Mouse (Mus musculus) frontal cortex, adult 2 months (tissue): Measurements from ENCODE around the gene Hax1. TPM values are rescaled to one million over a fixed set of nuclear protein-coding genes. Genes with fewer than 3 reads are reported as not detected.
A peak's percentile ranks its signal among the peaks of the same experiment; 100 is the strongest.

Source experiments
- DNase-seq, 2 experiments: peaks; one replicate each; pipeline ENCODE4 v3.0.0; 2022; ENCODE audit warnings: low spot score in 1 of 2; ENCODE audit errors: extremely low spot score in 1 of 2
- polyA plus RNA-seq: library from polyadenylated mRNA; depleted of rRNA; stranded (reverse); fragments of >200 nt; gene quantifications from 2 replicates; pipeline ENCODE4 v1.2.3, GENCODE M21; 2012; rRNA removed

Gene Hax1
- 88.0 and 96.1 TPM in 2 replicates for polyA plus RNA-seq

DNA sequence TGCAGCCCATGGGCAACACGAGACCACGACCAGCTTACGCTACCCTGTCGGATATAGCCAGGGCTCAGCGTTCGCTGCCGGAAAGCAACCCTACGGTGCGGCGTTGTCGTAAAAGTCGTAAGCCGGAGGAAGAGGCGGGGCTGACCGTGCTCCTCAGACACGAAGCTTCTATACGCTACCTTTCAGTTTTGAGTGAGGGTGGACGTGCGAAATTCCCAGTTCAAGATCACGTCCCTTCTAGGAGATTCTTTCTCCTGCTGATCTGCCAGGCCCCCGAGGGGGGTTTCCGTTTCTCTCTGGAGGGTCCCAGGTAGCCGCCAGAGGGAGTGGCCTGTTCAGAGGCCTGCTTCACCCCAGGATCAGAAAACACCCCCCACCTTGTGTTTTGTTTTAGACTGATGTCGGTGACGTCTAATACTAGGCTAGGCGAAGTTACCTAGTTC lies at the start of gene Hax1:
Hax1 (minus strand) TSS at position 169 of the 443 bp plus-strand sequence.
- DNase-seq = peak; percentile 90 to 97

DNA sequence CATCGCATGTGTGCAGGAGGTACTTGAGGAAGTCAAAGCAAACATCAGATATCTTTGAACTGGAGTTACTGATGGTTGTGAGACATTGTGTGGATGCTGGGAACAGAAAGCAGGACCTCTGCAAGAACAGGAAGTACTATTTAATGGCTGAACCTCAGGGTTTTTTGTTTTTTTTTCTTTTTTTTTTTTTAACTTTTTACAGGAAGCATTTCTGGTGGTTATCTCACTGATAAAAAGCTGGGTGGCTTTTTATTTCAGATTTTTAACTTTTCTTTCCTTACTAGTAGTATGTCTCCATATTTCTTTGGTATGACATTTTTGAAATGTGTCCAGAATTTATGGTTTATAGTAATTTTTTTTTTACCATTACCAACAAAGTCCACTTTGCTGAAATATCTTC lies 37.7 kb upstream of the Hax1 start:
- no peak for DNase-seq

DNA sequence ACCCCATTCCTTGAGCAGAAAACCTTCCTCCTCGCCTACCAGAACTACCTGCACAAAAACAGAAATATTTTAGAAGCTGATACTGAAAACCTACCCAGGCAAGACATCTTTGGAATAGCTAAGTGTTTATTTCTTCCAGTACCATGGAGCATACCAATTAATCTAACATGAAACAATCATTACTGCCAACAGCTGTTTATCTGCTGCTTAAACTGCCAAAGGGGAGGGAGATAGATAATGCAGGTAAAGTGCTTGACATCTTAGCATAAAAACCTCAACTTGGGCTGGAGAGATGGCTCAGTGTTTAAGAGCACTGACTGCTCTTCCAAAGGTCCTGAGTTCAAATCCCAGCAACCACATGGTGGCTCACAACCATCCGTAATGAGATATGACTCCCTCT lies 36.1 kb upstream of the Hax1 start:
- no peak for DNase-seq

DNA sequence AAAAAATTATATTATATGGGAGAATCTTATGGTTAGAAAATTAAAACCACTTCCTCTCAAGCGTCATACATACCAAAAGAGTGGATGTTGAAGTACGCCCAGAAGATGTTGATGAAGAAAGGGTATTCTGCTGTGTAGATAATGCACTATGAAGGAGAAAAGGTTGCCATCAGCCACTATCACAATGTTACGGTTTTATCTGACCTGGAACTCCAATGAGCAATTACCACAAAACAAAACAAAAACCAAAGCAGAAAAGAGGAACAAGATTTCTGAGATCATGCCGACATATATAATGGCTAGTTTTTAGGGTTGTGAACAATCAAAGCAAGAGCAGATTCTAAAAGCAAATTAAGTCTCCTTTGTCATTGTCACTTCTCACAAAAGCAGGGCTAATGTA lies 18.0 kb upstream of the Hax1 start:
- DNase-seq = no peak

DNA sequence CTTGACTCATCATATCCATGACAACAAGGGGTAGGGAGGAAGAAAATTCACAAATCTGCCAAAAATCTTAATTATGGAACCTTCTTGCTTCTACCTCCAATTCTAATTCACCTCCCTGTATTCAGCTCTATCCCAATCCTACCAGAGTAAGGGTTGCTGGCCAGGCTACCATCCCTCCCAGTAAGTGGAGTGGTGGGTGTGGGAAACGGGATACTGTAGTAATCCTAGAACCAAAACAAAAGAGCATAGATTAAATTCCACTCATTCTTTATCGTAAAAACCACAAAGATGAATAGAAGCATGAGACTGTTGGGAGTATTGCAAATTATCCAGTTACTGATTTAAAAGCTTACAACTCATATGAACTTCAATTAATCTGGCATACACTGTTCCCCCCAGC lies 11.7 kb upstream of the Hax1 start:
- DNase-seq = no peak

DNA sequence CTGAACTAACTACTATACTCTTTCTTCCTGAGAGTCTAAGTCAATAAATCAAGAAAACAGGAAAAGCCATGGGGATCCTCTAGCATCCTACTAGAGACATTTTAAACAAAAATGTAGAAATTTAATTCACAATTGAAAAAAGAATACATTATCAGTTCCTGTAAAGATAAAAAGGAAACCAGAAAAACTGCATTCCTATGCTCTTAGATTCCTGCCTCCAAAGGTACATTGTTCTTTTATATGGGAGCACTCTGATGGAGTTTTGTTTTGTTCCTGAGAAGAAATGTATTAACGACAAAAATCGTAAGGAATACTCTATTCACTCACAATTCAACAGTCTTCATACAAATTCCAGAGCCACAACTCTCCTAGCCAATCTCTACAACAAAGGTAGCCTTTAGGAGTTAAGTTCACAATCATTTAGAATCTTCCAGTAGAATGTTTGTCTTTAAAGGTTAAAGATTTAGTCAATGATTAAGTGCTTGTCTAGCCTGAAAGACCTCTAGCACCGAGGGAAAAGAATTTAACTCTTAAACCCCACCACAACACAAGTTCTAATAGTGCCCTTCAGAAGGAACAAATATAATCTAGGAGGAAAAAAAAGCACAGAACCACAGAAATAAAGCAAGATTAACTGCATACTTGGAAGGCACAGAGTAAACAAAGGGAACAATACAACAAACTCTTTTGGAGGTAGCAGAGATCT lies 5.7 kb upstream of the Hax1 start:
- DNase-seq = no peak

DNA sequence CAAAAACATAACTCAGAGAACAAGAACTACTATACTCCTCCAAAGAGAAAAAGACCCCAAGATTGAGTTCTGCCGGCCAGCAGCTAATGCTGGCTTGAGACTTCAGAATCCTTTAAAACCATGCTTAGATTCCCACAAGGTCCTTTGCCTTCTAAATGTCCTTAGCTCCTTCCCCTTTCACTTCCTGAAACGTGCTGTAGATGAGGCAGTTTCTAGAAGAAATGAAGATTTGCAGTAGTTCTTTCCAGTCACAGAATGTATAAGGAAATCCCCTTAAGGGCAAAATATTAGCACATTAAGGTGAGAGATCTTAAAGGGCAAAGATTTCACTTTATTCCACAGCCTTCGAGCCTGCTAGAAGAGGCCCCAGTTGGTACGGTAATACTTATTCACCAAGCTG lies 1.2 kb upstream of the Hax1 start:
- DNase-seq = no peak

DNA sequence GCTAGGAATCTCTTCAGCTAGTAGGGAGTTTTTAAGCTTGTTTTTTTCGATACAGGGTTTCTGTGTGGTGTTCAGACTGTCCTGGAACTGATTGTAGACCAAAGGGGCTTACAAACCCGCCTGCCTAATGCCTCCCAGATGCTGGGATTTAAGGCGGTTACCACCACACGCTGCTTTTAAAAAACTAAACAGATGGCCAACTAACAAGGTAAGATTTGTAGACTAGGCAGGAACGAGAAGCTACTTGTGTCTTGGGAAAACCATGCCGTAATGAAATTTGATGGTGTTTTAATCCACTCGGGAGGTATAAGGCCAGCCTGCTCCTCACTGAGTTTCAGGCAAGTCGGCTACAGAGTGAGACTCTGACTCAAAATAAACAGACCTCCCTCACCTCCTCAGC lies 510 bp upstream of the Hax1 start:
- DNase-seq = peak in 1 of 2 experiments; percentile 15

DNA sequence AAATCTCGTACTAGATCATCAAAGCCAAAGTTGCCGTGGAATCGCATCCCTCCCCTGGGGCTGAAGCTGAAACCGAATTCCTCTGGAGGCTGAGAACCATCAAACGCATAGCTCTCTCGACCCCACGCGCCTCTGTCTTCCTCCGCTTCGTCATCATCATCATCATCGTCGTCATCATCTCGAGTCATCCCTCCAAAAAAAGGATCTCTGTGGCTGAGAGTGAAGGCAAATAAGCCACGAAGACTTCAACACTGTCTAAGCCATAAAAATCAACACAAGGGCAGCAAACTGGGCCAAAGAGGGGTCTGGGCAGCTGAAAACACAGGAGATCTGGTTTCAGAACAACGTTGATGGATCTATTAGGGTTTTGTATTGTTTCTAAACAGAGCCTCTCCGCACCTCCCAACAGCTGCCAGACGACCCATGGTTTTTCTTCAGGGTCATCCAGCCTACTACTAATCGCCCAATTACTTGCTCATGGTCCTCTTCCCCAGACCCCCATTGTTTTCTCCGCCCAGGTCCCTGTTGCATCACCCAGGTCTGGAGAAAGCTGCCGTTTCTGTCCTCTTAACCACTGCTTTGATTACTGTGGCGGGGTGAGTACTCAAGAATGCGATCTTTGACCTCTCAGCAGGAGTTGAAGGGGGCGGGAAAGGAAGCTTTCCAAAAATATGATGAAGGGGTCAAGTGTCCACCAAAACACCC lies 637 bp downstream of the Hax1 start:
- peak; percentile 15 to 65 for DNase-seq

DNA sequence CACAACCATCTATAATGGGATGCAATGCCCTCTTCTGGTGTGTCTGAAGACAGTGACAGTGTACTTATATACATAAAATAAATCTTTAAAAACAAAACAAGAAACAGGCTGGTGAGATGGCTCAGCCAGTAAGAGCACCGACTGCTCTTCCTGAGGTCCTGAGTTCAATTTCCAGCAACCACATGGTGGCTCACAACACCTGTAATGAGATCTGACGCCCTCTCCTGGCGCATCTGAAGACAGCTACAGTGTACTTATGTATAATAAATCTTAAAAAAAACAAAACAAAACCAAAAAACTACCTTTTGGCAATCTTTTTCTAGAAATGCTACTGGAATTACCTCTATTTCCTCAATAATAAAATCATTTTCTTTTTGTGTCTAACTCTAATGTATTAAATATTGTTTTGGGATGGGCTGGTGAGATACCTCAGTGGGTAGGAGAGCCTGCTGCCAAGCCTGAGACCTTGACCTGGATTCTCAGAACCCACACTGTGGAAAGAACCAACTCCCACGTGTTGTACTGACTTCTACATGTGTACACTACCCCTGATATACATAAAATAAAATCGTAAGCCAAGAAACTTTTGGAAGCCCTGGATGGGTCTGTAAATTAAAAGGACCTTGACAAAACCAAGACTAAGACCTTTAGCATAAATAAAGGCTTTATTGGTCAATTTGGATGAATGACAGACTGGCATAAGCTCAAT lies 3.6 kb downstream of the Hax1 start:
- DNase-seq = no peak

DNA sequence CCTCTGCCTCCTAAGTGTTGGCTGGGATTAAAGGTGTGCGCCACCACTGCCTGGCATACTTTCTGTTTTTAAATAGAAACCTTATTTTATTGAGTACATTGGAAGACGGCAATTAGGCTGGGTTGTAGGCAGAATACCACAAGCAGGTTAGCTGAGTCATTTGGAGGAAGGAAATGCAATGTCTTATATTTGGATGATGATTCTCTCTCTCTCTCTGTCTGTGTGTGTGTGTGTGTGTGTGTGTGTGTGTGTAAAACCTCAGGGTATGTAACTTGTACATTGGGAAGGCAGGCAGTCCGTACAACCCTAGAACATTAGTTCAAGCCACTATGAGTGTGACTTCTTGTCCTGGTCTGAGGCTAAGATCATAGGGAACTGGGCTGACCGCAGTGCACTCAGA lies 10.8 kb downstream of the Hax1 start:
- DNase-seq = no peak

DNA sequence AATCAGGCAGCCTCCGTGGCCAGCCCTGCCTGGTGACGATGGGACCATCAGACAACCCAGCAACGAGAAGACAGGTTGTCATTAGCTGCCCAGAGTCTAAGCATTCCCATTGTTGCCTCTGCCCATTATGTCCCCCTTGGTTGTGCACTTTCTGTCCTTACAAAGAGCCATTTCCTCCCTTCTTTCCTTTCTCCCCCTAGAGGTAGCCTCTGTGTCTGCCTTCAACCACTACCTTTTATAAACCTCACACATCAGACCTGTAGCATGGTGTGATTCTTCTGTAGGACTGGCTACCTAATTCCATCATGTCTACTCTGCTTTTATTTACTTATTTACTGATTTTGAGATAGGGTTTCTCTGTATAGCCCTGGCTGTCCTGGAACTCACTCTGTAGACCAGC lies 11.4 kb downstream of the Hax1 start:
- no peak for DNase-seq

DNA sequence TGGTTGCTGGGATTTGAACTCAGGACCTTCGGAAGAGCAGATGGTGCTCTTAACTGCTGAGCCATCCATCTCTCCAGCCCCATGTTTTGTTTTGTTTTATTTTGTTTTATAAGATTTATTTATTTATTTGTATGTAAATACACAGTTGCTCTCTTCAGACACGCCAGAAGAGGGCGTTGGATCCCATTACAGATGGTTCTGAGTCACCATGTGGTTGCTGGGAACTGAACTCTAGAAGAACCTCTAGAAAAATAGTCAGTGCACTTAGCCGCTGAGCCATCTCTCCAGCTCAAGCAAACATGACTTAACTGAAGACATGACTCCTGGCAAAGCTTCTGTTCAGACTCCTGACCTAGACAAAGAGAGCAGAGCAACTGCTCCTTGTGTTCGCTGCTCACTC lies 16.2 kb downstream of the Hax1 start:
- DNase-seq = no peak

DNA sequence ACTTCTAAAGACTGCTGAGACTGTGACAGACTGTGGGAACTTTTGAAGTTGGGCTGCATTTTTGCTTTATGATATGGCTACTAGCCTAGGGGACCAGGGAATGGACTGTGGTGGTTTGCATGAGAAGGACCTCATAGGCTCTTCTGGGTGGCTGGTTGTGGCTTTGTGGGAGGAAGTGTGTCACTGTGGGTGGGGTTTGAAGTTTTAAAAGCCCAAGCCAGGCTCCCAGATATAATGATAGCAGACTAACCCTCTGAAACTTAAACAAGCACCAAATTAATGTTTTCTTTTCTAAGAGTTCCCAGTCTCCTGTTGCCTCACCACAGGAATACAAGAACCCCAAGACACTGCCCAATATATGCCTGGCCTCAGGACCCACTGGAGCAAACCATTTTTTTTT lies 21.7 kb downstream of the Hax1 start:
- DNase-seq = no peak

DNA sequence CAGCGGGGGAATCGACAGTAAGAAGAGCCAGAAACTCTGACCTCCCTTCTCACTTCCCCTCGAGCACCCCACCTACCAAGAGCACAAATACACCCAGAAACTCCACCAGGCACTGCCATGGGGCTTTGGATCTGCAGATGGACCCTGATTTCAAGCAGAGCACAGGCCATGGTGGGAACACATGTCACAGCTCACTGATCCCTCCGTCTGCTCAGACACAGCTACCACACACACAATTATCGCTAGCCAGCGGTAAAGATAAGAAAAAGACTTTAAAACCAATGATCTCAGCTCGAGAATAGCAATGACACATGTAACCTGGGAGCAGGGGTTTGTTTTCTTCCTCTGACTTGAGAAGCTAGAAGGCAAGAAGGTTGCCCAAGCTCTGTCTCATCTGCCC lies 30.1 kb downstream of the Hax1 start:
- DNase-seq = no peak

DNA sequence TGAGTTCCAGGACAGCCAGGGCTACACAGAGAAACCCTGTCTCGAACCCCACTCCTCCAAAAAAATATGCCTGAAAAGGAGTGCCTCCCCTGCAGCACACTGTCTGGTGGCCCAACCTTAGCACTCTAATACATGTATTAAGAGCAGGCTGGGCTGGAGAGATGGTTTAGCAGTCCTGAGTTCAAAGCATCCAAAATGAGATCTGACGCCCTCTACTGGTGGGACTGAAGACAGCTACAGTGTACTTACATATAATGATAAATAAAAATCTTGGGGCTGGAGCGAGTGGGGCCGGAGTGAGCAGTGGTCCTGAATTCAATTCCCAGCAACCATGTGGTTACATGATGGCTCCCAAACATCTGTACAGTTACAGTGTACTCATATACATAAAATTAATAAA lies 31.6 kb downstream of the Hax1 start:
- DNase-seq = no peak

DNA sequence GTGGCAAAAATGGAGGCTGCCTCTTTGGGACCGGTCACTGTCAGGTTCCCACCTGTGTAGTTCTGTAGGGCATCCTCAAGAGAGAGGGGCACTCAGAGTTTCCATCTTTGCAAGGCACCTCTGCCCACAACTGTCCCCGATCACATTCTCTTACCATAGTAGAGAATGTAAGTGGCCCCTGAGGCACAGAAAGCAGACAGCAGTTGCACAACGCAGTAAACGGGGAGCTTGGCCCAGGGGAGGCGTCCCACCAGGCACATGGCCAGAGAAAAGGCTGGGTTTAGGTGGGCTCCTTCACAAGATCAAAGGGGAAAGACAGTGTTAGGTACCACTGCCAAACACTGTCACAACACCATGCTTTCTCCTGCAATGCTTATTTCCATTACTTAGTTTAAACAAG lies 32.6 kb downstream of the Hax1 start:
- DNase-seq = no peak

DNA sequence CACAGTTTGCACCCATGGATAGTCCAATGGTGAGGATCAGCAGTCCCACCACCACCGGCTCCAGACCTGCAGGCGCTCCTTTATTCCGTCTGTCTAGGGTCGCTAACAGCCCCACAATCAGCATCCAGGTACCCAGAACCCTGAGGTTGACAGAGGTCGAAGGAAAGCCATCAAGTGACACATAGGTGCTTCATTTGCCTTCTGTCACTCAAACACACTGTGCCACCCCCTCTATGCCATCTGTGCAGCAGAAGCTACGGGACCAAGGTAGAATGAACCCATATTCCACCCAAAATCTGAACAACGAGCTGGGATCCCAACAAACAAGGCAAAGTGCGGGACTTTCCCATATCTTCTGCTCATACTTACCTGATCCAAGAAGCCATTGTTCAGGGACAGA lies 33.0 kb downstream of the Hax1 start:
- no peak for DNase-seq

DNA sequence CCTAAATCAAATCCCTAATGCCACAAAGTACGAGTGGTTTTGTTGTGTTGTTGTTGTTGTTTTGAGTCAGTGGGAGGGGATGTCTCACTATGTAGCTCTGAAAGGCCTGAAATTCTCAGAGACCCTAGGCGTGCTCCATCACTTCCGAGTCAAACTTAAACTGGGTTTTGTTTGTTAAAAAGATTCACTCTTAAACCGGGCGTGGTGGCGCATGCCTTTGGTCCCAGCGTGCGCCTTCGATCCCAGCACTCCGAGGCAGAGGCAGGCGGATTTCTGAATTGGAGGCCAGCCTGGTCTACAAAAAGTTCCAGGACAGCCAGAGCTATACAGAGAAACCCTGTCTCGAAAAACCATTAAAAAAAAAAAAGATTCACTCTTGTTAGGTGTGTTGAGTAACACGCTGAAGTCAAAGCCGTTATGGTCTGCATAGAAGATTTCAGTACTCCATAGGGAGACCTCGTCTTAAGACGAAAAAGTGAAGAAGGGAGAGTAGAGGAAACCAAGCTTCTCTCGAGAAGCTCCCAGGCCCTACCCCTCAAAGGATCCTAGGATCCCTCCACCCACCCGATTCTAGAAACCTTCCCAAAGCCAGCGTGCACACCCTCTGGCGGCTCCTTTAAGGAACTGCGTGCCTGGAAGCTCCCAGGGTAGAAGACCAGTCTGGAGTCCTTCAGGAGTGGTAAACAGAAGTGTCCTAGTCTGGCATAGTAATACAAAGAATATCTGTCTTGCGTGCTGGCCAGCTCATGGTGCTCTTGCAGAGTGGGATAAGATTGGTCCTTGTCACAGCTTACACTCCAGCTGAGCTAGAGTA lies 34.4 kb downstream of the Hax1 start:
- peak in 1 of 2 experiments; percentile 80 for DNase-seq

DNA sequence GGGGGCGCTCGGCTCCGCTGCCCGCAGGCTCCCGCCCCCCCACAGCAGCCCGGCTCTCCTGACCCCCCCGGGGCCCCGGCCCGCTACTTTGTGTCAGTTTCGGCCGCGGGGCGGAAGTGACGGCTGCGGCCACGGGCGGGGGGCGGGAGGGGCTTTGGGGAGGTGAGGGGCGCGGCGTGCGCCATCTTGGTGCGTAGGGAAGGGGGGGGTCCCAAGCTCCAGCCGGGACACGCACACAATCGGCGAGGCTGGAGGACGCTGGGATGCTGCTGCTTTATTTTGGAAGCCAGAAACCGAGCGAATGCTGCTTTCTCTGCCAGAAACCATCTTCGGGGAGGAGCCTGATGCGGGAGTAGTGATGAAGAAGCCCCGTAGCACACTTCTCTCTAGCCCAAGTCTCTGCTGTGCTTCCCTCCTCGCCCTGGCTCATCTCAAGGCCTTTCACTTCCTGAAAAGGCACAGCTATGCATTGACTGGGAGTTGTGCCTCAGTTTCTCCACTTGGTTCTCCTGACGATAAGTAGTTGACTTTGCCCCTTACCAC lies 35.3 kb downstream of the Hax1 start, which contains the start of gene Atp8b2:
Atp8b2 (minus strand) TSS at position 288 of the 543 bp plus-strand sequence.
- DNase-seq = peak in 1 of 2 experiments; percentile 67
